In the genomic region with DNA sequence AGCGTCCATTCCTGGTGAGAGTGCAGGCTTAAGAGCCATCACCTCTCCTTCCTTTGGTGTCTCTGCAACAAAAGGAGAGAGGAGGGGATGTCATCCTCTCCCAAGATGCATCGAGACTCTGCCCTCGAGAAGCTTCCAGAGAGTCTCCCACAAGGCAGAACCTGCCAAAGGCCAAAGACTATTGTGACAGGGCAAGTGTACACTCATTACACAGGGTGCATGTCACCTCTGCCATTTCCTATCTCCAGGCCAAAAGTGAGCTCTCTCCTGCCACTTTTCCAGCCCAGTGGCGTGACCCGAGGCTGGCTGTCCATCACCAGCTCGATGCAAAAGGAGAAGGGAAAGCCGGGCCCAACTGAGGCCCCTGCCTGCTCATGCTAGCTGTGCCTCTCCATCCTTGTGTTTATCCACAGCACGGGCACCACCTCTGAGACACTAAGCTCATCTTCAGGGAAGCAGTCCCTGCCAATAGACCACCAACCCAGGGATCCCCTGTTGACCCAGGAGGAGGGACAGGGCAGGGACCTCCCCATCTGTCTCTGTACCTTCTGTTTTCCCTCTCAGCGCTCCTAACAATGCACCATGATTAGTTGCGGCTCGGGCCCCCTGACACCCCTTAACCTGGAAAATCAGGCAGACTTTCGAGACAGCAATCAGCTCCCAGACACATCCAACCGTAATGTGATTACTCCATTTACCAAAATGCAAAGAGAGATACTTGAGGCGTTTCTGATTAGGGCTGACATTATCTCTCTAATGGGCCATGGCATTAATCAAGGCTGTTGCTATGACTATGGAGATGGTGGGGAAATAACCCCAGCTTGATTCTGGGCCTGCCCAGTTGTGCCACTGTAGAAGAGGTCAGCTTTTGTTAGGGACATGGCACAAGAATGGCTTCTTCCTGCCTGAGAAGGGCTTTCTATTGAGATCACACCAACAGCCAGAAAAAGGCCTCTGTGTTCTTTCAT, we compare ENCODE assay signal across 16 mouse cellular contexts.
DNase-seq lines count a peak whose midpoint lies in the region; ATAC-seq lines count a peak whose summit lies in the region.
"Had no signal": no experiment of that assay in that cellular context is flagged by ENCODE, and none has a peak within 500 bp of the region (broad histone marks: within the 10 kb centered on the region; RNA-seq: fewer than 3 reads in every experiment).

No protein-coding gene starts in this region.

- peaks cover 15% of the 10 kb centered on the region for H3K27me3 ChIP-seq in midbrain, embryonic 10.5 days (ENCODE audit: low read depth, poor library complexity, severe bottlenecking)
- no peaks in the 10 kb centered on the region for H3K27me3 ChIP-seq in midbrain, embryonic 14.5 days (ENCODE audit: control insufficient read depth, insufficient read depth, low read length)
- peaks cover 3% of the 10 kb centered on the region; the same call in 1 of the 2 replicates for H3K27me3 ChIP-seq in hindbrain, embryonic 16.5 days (replicated peaks; ENCODE audit: control insufficient read depth, insufficient read depth, low read length)
- H3K27me3 ChIP-seq: limb, embryonic 13.5 days had no signal

- H3K4me1 ChIP-seq in midbrain, embryonic 10.5 days = peaks cover 35% of the 10 kb centered on the region
- H3K4me1 ChIP-seq in midbrain, embryonic 14.5 days (ENCODE audit: control insufficient read depth, insufficient read depth, low read length) = peaks cover 4% of the 10 kb centered on the region; the same call in 1 of the 2 replicates
- no peaks in the 10 kb centered on the region; the same call in 1 of the 2 replicates for H3K4me1 ChIP-seq in hindbrain, embryonic 16.5 days (ENCODE audit: control insufficient read depth, insufficient read depth, low read depth, low read length)
- H3K4me1 ChIP-seq: heart, embryonic 13.5 days; limb, embryonic 13.5 days had no signal

- no peak overlapping the region for H3K4me3 ChIP-seq in midbrain, embryonic 10.5 days
- H3K4me3 ChIP-seq in midbrain, embryonic 14.5 days (replicated peaks; ENCODE audit: low read depth, low read length) = no peak overlapping the region
- H3K4me3 ChIP-seq in hindbrain, embryonic 16.5 days (ENCODE audit: low read length) = no peak overlapping the region
- H3K4me3 ChIP-seq: heart, embryonic 13.5 days; limb, embryonic 13.5 days had no signal

- peak overlapping the region; percentile 65; the same call in 1 of the 2 replicates for H3K27ac ChIP-seq in midbrain, embryonic 10.5 days (replicated peaks)
- no peak overlapping the region for H3K27ac ChIP-seq in midbrain, embryonic 14.5 days (replicated peaks; ENCODE audit: low read depth, low read length)
- no peak overlapping the region for H3K27ac ChIP-seq in hindbrain, embryonic 16.5 days (ENCODE audit: low read depth, low read length)
- H3K27ac ChIP-seq: heart, embryonic 13.5 days; limb, embryonic 13.5 days had no signal

- no peak for DNase-seq in midbrain, embryonic 10.5 days (ENCODE audit: low spot score)
- no peak for DNase-seq in midbrain, embryonic 14.5 days
- DNase-seq in embryo, embryonic 11 days = peak; percentile 14
- DNase-seq in retina, embryonic 14.5 days (ENCODE audit: low spot score) = peak; percentile 69
- DNase-seq in cerebellum, postnatal 25 days = no peak
- no peak for DNase-seq in cerebellum, adult 18-20 months
- DNase-seq: cerebellum, adult 11-12 months; gastrocnemius, postnatal 36 days; heart, postnatal 4 days; kidney, adult 8-10 months; liver, postnatal 0 days; lung, postnatal 36 days; right cerebral cortex, postnatal 4 days had no signal

- no peaks in the 10 kb centered on the region for H3K9me3 ChIP-seq in midbrain, embryonic 10.5 days (replicated peaks)
- no peaks in the 10 kb centered on the region for H3K9me3 ChIP-seq in midbrain, embryonic 14.5 days (ENCODE audit: control insufficient read depth, low read length)
- no peaks in the 10 kb centered on the region for H3K9me3 ChIP-seq in hindbrain, embryonic 16.5 days (ENCODE audit: control insufficient read depth, low read length)
- H3K9me3 ChIP-seq: heart, embryonic 13.5 days; limb, embryonic 13.5 days had no signal

- 57% methylated on average over 14 of the region's 14 CpGs for WGBS in midbrain, embryonic 10.5 days
- WGBS in midbrain, embryonic 14.5 days = 37% methylated on average over 14 of the region's 14 CpGs
- WGBS in hindbrain, embryonic 16.5 days = 32% methylated on average over 14 of the region's 14 CpGs

- H3K36me3 ChIP-seq in midbrain, embryonic 10.5 days = no peaks in the 10 kb centered on the region
- H3K36me3 ChIP-seq in midbrain, embryonic 14.5 days (ENCODE audit: control insufficient read depth, insufficient read depth, low read length) = no peaks in the 10 kb centered on the region
- no peaks in the 10 kb centered on the region for H3K36me3 ChIP-seq in hindbrain, embryonic 16.5 days (ENCODE audit: control insufficient read depth, insufficient read depth, low read length)
- H3K36me3 ChIP-seq: heart, embryonic 13.5 days; limb, embryonic 13.5 days had no signal

- no peak overlapping the region for H3K4me2 ChIP-seq in midbrain, embryonic 14.5 days (ENCODE audit: low read length)
- no peak overlapping the region for H3K4me2 ChIP-seq in hindbrain, embryonic 16.5 days (ENCODE audit: low read length)
- H3K4me2 ChIP-seq: heart, embryonic 13.5 days; limb, embryonic 13.5 days had no signal

- no peak overlapping the region for H3K9ac ChIP-seq in midbrain, embryonic 14.5 days (replicated peaks; ENCODE audit: low read length)
- H3K9ac ChIP-seq in hindbrain, embryonic 16.5 days (ENCODE audit: low read depth, low read length) = no peak overlapping the region
- H3K9ac ChIP-seq: heart, embryonic 13.5 days; limb, embryonic 13.5 days; liver, postnatal 0 days had no signal

- ATAC-seq in midbrain, embryonic 14.5 days (ENCODE audit: low FRiP score, low TSS enrichment) = no peak
- peak; percentile 37; the same call in 1 of the 2 replicates for ATAC-seq in hindbrain, embryonic 16.5 days
- ATAC-seq: liver, postnatal 0 days had no signal

Comparison
In these comparisons a context has a peak if more than half of its experiments do, and no peak if none do; other contexts are left out.
1. DNase-seq: peak in embryo, embryonic 11 days (single experiment) and retina, embryonic 14.5 days (single experiment); none in midbrain, embryonic 10.5 days (single experiment), midbrain, embryonic 14.5 days (single experiment), cerebellum, postnatal 25 days (0 of 2) and cerebellum, adult 18-20 months (0 of 2).